ENCODE assay signal across 8 mouse cellular contexts in the genomic region with DNA sequence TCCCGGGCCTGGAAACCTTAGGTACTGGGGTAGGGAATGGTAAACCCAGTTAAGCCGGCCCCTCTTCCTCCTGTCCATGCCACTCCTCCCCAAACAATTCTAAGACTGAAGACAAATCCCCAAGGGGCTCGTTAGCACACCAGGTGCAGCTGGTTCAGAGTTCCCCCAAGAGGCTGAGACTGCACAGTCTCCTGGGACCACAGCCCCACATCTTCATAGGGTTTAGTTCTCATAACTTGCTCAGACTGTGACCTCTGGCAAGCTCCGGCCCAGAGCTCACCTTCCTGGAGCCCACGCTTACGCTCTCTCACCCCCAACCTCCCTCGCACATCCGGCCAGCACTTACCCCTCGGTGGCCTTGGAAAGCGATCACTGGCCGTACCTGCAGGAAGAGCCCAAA. TPM values are rescaled to one million over a fixed set of nuclear protein-coding genes. Genes with fewer than 3 reads are reported as not detected.
A peak's percentile ranks its signal among the peaks of the same experiment; 100 is the strongest.
DNase-seq lines count a peak whose midpoint lies in the region; ATAC-seq and TF ChIP-seq lines count a peak whose summit lies in the region.

No protein-coding gene starts in this region.

- no peak for DNase-seq in kidney, adult 2 months
- DNase-seq in kidney, adult 11 months = no peak
- peak; percentile 22 for DNase-seq in ZHBTc4 (ENCODE audit: low read depth, low spot score)
- DNase-seq in embryo, embryonic 11 days = no peak
- no peak for DNase-seq in thymus, postnatal 0 days (ENCODE audit: low spot score)
- no peak for DNase-seq in layer of hippocampus, adult 18-20 months (ENCODE audit: low spot score in 2 of 2)

- peak overlapping the region; percentile 58 for H3K4me2 ChIP-seq in hindbrain, embryonic 15.5 days
- H3K4me2 ChIP-seq in midbrain, embryonic 16.5 days (ENCODE audit: low read length) = peak overlapping the region; percentile 52

- no peaks in the 10 kb centered on the region for H3K27me3 ChIP-seq in kidney, adult 2 months (replicated peaks; ENCODE audit: control insufficient read depth, insufficient read depth, low read length)
- H3K27me3 ChIP-seq in hindbrain, embryonic 15.5 days = peaks cover 26% of the 10 kb centered on the region
- peaks cover 15% of the 10 kb centered on the region for H3K27me3 ChIP-seq in midbrain, embryonic 16.5 days (ENCODE audit: control insufficient read depth, insufficient read depth, low read depth, low read length)

- H3K36me3 ChIP-seq in kidney, adult 2 months (ENCODE audit: control insufficient read depth, insufficient read depth, low read length) = peaks cover 6% of the 10 kb centered on the region
- peaks cover 31% of the 10 kb centered on the region for H3K36me3 ChIP-seq in hindbrain, embryonic 15.5 days
- H3K36me3 ChIP-seq in midbrain, embryonic 16.5 days (ENCODE audit: control insufficient read depth, insufficient read depth, low read length) = peaks cover 16% of the 10 kb centered on the region

- H3K4me1 ChIP-seq in kidney, adult 2 months (ENCODE audit: control insufficient read depth, insufficient read depth, low read length) = peaks cover 24% of the 10 kb centered on the region
- H3K4me1 ChIP-seq in hindbrain, embryonic 15.5 days (replicated peaks) = peaks cover 16% of the 10 kb centered on the region
- H3K4me1 ChIP-seq in midbrain, embryonic 16.5 days (ENCODE audit: control insufficient read depth, insufficient read depth, low read length) = peaks cover 7% of the 10 kb centered on the region; the same call in 1 of the 2 replicates

- no peak overlapping the region for H3K27ac ChIP-seq in kidney, adult 2 months (ENCODE audit: insufficient read depth, low read depth, low read length)
- H3K27ac ChIP-seq in hindbrain, embryonic 15.5 days (replicated peaks) = no peak overlapping the region
- H3K27ac ChIP-seq in midbrain, embryonic 16.5 days (ENCODE audit: low read length) = no peak overlapping the region

- TF ChIP-seq CTCF in kidney, adult 2 months (conservative IDR thresholded peaks at IDR 0.05; ENCODE audit: insufficient read depth, insufficient read length, low read depth, low read length) = no peak

- ATAC-seq in hindbrain, embryonic 15.5 days (ENCODE audit: low FRiP score, low read depth) = 0 out of 2 replicates have a peak, but pooled peaks have one; percentile 23
- no peak for ATAC-seq in midbrain, embryonic 16.5 days

- H3K9me3 ChIP-seq in hindbrain, embryonic 15.5 days = no peaks in the 10 kb centered on the region
- no peaks in the 10 kb centered on the region for H3K9me3 ChIP-seq in midbrain, embryonic 16.5 days (replicated peaks; ENCODE audit: control insufficient read depth, low read length, poor library complexity, severe bottlenecking)

- peak overlapping the region; percentile 70 for H3K4me3 ChIP-seq in kidney, adult 2 months (ENCODE audit: insufficient read depth, low read depth, low read length)
- H3K4me3 ChIP-seq in hindbrain, embryonic 15.5 days = peak overlapping the region; percentile 29
- H3K4me3 ChIP-seq in midbrain, embryonic 16.5 days (ENCODE audit: low read depth, low read length) = no peak overlapping the region

- no peak for TF ChIP-seq POLR2A in kidney, adult 2 months (IDR thresholded peaks at IDR 0.05; ENCODE audit: low read depth, low read length)

- 11% methylated on average over 11 of the region's 11 CpGs for WGBS in kidney, adult 2 months
- 11% methylated on average over 11 of the region's 11 CpGs for WGBS in hindbrain, embryonic 15.5 days
- 11% methylated on average over 11 of the region's 11 CpGs for WGBS in midbrain, embryonic 16.5 days

- no peak overlapping the region for H3K9ac ChIP-seq in hindbrain, embryonic 15.5 days
- H3K9ac ChIP-seq in midbrain, embryonic 16.5 days (ENCODE audit: low read depth, low read length) = no peak overlapping the region

RNA-seq across cellular contexts. Expression of gene Ell3, which starts 2.3 kb away (rescaled TPM):
- polyA plus RNA-seq in kidney, adult 2 months (2012; rRNA removed) = 17.2 and 17.8 TPM in 2 replicates
- 2.2 and 2.4 TPM in 2 replicates for polyA plus RNA-seq in hindbrain, embryonic 15.5 days (2015; fragmentation: Nextera tagmentation; extraction: Ambion mirVana)
- 2.9 and 3.5 TPM in 2 replicates for polyA plus RNA-seq in midbrain, embryonic 16.5 days (2015; fragmentation: Nextera tagmentation; extraction: Ambion mirVana)
- 1.6 TPM in 2 replicates for polyA plus RNA-seq in thymus, postnatal 0 days (2015; fragmentation: Nextera tagmentation; extraction: Ambion mirVana)
- not detected for total RNA-seq in layer of hippocampus, adult 18-20 months (2021)

RNA-seq across cellular contexts. Expression of gene Serf2, which starts 7.2 kb away (rescaled TPM):
- 392 and 400 TPM in 2 replicates for polyA plus RNA-seq in kidney, adult 2 months (2012; rRNA removed)
- 281 and 313 TPM in 2 replicates for polyA plus RNA-seq in hindbrain, embryonic 15.5 days (2015; fragmentation: Nextera tagmentation; extraction: Ambion mirVana)
- 247 and 265 TPM in 2 replicates for polyA plus RNA-seq in midbrain, embryonic 16.5 days (2015; fragmentation: Nextera tagmentation; extraction: Ambion mirVana)
- 522 and 560 TPM in 2 replicates for polyA plus RNA-seq in thymus, postnatal 0 days (2015; fragmentation: Nextera tagmentation; extraction: Ambion mirVana)
- 100 to 1,000 TPM; 141 to 144 TPM for total RNA-seq in layer of hippocampus, adult 18-20 months (2021)

RNA-seq across cellular contexts. Expression of gene Hypk, which starts 11.3 kb away (rescaled TPM):
- polyA plus RNA-seq in kidney, adult 2 months (2012; rRNA removed) = 6.4 and 6.5 TPM in 2 replicates
- polyA plus RNA-seq in hindbrain, embryonic 15.5 days (2015; fragmentation: Nextera tagmentation; extraction: Ambion mirVana) = 110 and 112 TPM in 2 replicates
- polyA plus RNA-seq in midbrain, embryonic 16.5 days (2015; fragmentation: Nextera tagmentation; extraction: Ambion mirVana) = 103 and 110 TPM in 2 replicates
- polyA plus RNA-seq in thymus, postnatal 0 days (2015; fragmentation: Nextera tagmentation; extraction: Ambion mirVana) = 111 and 114 TPM in 2 replicates
- total RNA-seq in layer of hippocampus, adult 18-20 months (2021) = 10 to 100 TPM; 17.8 to 18.0 TPM

RNA-seq across cellular contexts. Expression of gene Serinc4, which starts 14.8 kb away (rescaled TPM):
- polyA plus RNA-seq in kidney, adult 2 months (2012; rRNA removed) = 0.44 and 0.54 TPM in 2 replicates
- 0.73 and 1.3 TPM in 2 replicates for polyA plus RNA-seq in hindbrain, embryonic 15.5 days (2015; fragmentation: Nextera tagmentation; extraction: Ambion mirVana)
- polyA plus RNA-seq in midbrain, embryonic 16.5 days (2015; fragmentation: Nextera tagmentation; extraction: Ambion mirVana) = 1.6 and 1.7 TPM in 2 replicates
- polyA plus RNA-seq in thymus, postnatal 0 days (2015; fragmentation: Nextera tagmentation; extraction: Ambion mirVana) = 0.14 and 0.27 TPM in 2 replicates
- under 1 TPM; 0.40 to 0.56 TPM for total RNA-seq in layer of hippocampus, adult 18-20 months (2021)

RNA-seq across cellular contexts. Expression of gene Catsper2, which starts 28.2 kb away (rescaled TPM):
- 1.0 and 1.7 TPM in 2 replicates for polyA plus RNA-seq in kidney, adult 2 months (2012; rRNA removed)
- 5.3 and 6.2 TPM in 2 replicates for polyA plus RNA-seq in hindbrain, embryonic 15.5 days (2015; fragmentation: Nextera tagmentation; extraction: Ambion mirVana)
- polyA plus RNA-seq in midbrain, embryonic 16.5 days (2015; fragmentation: Nextera tagmentation; extraction: Ambion mirVana) = 4.1 and 6.0 TPM in 2 replicates
- polyA plus RNA-seq in thymus, postnatal 0 days (2015; fragmentation: Nextera tagmentation; extraction: Ambion mirVana) = 1.6 and 2.1 TPM in 2 replicates
- 1 to 10 TPM; 3.4 to 4.6 TPM for total RNA-seq in layer of hippocampus, adult 18-20 months (2021)

Comparison
In these comparisons a context has a peak if more than half of its experiments do, and no peak if none do; other contexts are left out.
1. RNA of gene Hypk, which starts 11.3 kb away (polyA plus RNA-seq): 111 to 114 TPM in thymus, postnatal 0 days, 103 to 110 TPM in midbrain, embryonic 16.5 days and 110 to 112 TPM in hindbrain, embryonic 15.5 days; 6.4 to 6.5 TPM in kidney, adult 2 months; every median in the first group is over 10 times any median in the second.